Mouse (Mus musculus): ENCODE results near the gene Fbxl2.

Gene Fbxl2

GRCm38 (mm10) chr9:113915789-113916188 lies 130.2 kb downstream of the Fbxl2 start:
- no peak for DNase-seq (ENCODE audit: low spot score in 2 of 2)
